Mouse (Mus musculus) kidney, adult 2 months (tissue): ENCODE data around the gene Atp6v1b1.

Experiments
- CTCF ChIP-seq: fragments of 200-500 bp; conservative IDR thresholded peaks from 2 replicates; pipeline ENCODE4 v1.5.1; 2011; ENCODE audit warnings: low read depth, mild to moderate bottlenecking, control low read depth, low read length, moderate library complexity, mixed read lengths; ENCODE audit not compliant: insufficient read depth, insufficient read length
- POLR2A ChIP-seq: fragments of 200-500 bp; IDR thresholded peaks from one replicate; pipeline ENCODE4 v1.6.1; 2011; ENCODE audit warnings: low read depth, low read length, control low read depth

- TF ChIP-seq CTCF: no peak
- TF ChIP-seq POLR2A: no peak
These were observed 39.1 kb upstream of the Atp6v1b1 start for GRCm38 (mm10) chr6:83703722-83704078.
